Mouse (Mus musculus) urinary bladder, postnatal 14 days (tissue): ENCODE results near the gene Prokr1.

ENCODE experiments used
- DNase-seq: peaks from one replicate; pipeline ENCODE4 v3.0.0; 2021; ENCODE audit warnings: low spot score

The Prokr1 gene

GRCm38 (mm10) chr6:87567686-87568593 is 22.6 kb downstream of the Prokr1 start:
- DNase-seq: no peak

GRCm38 (mm10) chr6:87565166-87565565 is 25.4 kb downstream of the Prokr1 start:
- DNase-seq: no peak

GRCm38 (mm10) chr6:87564356-87564755 is 26.2 kb downstream of the Prokr1 start:
- DNase-seq: no peak

- DNase-seq: no peak
Measured at GRCm38 (mm10) chr6:87553724-87554123, 36.8 kb downstream of the Prokr1 start.

- DNase-seq: no peak
Measured at GRCm38 (mm10) chr6:87552054-87552807, 38.3 kb downstream of the Prokr1 start.

- DNase-seq: no peak
Measured at GRCm38 (mm10) chr6:87547836-87548235, 42.7 kb downstream of the Prokr1 start.

GRCm38 (mm10) chr6:87547431-87547830 is 43.1 kb downstream of the Prokr1 start:
- no peak for DNase-seq

GRCm38 (mm10) chr6:87545331-87546217 is 45.0 kb downstream of the Prokr1 start:
- no peak for DNase-seq

GRCm38 (mm10) chr6:87542027-87542426 is 48.5 kb downstream of the Prokr1 start:
- peak; percentile 74 for DNase-seq

- no peak for DNase-seq
Measured at GRCm38 (mm10) chr6:87541171-87541571, 49.4 kb downstream of the Prokr1 start.

GRCm38 (mm10) chr6:87538376-87539270 is 51.9 kb downstream of the Prokr1 start:
- no peak for DNase-seq

GRCm38 (mm10) chr6:87537678-87538077 is 52.9 kb downstream of the Prokr1 start:
- DNase-seq: no peak

GRCm38 (mm10) chr6:87536270-87536669 is 54.3 kb downstream of the Prokr1 start:
- no peak for DNase-seq

GRCm38 (mm10) chr6:87535651-87536050 is 54.9 kb downstream of the Prokr1 start:
- no peak for DNase-seq

- no peak for DNase-seq
Measured at GRCm38 (mm10) chr6:87534855-87535575, 55.5 kb downstream of the Prokr1 start.

- DNase-seq: no peak
Measured at GRCm38 (mm10) chr6:87532953-87533710, 57.4 kb downstream of the Prokr1 start, which contains the start of gene Arhgap25. Arhgap25 (minus strand) TSS chr6:87533259.

GRCm38 (mm10) chr6:87531456-87532015 is 59.0 kb downstream of the Prokr1 start:
- no peak for DNase-seq

GRCm38 (mm10) chr6:87530386-87530785 is 60.2 kb downstream of the Prokr1 start:
- DNase-seq: no peak
